Mouse (Mus musculus) layer of hippocampus, postnatal 25 days (tissue): ENCODE measurements around the gene Gdpd1. TPM values are rescaled to one million over a fixed set of nuclear protein-coding genes. Genes with fewer than 3 reads are reported as not detected.
A peak's percentile ranks its signal among the peaks of the same experiment; 100 is the strongest.
"Not testable (repeated sequence)": the region's sequence is repeated elsewhere in the genome, so short reads cannot be mapped to it uniquely, and the experiment has no call there.

ENCODE experiments used
- DNase-seq, 2 experiments: peaks; one replicate each; pipeline ENCODE4 v3.0.0; 2022; ENCODE audit warnings: mixed read lengths in 2 of 2, low spot score in 1 of 2; ENCODE audit errors: extremely low spot score in 1 of 2
- total RNA-seq, 2 experiments: library from RNA; stranded (reverse); gene quantifications; 2 replicates each; pipeline ENCODE4 v1.2.3; 2021

Gene Gdpd1
- 10 to 100 TPM; 46.3 to 48.7 TPM for total RNA-seq

DNA sequence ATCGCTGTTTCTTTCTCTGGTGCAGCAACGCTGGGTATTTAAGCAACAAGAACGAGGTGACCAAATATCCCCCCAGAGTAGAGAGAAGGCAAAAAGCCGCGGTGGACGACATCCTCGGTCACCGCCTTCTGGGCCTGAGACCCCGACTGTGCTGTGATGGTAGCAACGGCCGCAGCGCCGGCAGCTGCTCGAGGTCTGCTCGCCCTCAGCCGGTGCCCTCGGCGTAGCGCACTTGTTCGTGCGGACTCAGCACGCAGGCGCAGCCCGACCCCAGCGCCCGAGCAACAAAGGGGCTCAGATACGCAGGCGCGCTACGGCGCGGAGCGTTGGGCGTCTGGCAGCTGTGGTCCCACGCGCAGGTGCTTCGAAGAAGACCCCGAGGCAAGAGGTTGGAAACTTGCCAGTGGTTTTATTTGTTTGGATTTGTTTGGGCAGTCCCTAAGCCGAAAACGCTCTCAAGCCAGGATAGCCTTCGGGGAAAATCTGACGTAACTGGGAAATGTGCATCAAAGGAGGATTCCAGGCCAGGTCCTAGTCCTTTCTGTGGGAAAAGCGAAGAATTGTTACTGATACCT lies at the start of gene Gdpd1:
Gdpd1 (minus strand) TSS at position 197 of the 575 bp plus-strand sequence.
- DNase-seq = peak; percentile 73 to 78

GRCm38 (mm10) chr11:87121864-87122263 lies 48.0 kb upstream of the Gdpd1 start:
- no peak for DNase-seq

DNA sequence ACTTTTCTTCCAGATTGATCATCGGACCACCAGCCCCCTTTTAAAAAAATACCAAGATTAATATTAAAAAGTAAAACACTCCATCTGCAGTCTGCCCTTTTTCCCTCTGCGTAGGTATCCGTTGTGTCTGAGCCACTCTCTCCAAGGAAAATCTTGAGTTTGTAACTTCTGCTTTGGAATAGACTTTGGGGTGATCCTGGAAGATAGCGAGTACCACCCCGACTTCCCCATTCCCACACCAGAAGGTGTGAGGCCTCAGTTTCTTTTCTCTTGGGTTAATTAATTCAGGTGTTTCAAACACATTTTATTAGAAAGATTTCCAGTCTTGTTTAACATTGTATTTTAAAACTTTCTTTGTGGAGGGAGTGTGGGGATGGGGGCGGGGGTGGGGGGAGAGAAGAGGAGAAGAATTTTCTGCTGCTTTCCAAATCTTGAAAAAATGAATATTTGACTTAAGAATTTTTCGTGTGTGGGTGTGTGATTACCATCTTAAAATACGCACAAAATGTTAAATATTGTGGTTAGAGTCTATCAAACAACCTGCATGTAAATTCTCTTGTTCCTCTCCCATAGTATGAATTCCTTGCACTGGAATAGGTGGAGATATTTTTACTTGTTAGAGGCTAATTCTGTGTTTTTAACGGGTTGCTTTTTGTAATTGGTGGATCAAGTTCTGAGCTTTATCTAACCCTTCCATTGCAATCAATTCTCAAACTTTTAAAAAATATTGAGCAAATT lies 36.5 kb upstream of the Gdpd1 start:
- no peak for DNase-seq

GRCm38 (mm10) chr11:87109519-87110171 lies 35.8 kb upstream of the Gdpd1 start:
- peak in 1 of 2 experiments; percentile 12 for DNase-seq

DNA sequence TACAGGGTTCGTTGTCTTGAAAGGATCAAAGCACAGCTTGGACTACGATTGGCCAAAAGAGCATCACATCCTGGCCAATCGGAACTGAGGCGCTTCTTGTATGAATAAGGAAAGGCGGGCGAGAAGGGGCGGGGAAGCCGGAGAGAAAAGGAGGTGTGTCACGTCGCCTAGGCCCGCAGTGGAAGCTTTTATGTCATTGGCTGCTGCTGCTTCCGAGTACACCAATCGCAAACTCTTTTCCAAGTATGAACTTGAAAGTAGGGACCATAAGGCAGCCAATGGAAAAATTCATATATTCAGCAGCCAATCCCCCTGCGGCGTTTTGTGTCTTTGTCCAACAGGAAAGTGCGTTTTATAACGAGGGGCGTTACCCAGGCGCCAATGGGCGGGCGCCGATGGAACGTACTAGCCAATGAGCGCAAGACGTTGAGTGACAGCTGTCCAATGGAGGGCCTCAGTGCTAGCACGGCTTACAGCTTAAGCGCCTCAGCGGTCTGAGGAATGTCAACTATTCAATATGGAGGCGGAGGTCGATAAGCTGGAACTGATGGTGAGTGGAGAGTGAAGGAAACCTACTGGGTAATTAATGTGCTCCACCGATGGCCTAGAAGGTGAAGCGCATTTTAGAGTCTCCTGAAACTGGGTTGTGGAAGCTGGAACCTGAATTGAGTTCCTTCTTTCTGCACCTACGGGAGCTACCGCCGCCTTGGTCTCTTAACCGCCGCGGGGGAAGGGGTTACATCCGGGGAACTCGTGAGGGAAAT lies 35.1 kb upstream of the Gdpd1 start, which contains the start of gene Ska2:
Ska2 (plus strand) TSS at position 480 of the 764 bp plus-strand sequence.
- peak; percentile 79 to 84 for DNase-seq

DNA sequence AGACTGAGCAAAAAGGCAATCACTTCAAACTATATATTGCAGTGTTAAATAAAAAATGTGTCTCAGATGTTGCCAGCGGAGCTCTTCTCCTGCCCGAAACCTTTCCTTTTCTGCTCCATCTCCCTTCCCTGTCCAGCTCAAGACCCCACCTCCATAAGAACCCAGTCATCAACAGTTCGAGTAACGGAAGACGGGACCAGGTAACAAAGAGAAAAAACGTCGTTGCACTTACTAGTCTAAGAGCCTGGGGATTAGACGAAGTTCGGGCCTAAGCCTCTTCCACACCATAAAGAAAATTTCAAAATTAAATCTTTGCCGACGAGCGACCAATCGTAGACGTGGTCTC lies 34.5 kb upstream of the Gdpd1 start, which contains the start of gene Prr11:
Prr11 (minus strand) TSS at position 300 of the 346 bp plus-strand sequence.
- DNase-seq = no peak

DNA sequence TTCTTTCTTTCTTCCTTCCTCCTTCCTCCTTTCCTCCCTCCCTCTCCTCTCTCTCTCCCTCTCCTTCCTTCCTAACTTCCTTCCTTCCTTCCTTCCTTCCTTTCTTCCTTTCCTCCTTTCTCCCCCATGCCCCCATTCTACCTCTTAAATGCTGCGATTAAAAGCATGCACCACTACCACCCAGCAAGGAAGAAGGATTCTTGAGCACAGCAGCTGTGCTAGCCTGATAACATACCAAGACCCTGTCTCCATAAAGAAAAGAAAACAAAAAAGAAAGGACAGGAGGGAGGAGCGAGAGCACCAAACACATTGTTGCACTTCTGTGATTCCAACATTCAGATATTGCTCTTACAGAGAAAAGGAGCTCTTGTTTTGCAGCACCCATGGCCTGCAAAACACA lies 13.3 kb upstream of the Gdpd1 start:
- DNase-seq = no peak

DNA sequence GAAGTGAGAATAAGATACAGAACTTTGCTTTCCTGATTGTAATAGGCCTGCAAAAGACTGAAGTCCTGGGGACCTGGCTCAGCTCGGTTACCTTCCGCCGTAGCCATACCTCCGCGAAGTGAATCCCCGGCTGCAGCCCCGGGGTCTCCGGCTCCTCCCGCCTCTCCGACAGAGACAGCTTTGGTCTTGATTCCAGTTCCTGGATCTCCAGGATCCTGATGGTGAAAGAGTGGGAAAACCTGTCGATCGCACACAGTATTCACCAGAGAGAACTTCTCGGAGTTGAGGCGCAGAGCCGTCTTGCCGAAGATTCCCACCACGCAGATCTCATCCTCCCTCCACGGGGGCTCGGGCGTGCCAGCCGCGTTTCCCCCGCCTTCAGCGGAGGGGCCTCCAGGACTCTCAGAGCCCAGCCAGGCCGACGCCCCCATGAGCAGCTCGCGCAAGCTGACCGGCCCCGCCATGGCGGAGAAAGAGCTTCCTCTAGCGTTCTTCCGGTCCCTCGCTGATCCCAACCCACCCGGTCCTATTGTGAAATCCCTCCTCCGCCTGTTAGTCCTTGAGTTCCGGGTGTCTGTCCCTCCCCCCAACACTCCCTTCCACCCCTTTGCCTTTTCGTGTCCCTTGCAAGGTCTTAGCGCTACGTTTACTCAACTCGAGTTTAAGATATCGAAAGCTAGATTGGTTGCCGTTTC lies 12.6 kb upstream of the Gdpd1 start, which contains the start of gene Smg8:
Smg8 (minus strand) TSS at position 485 of the 695 bp plus-strand sequence.
- DNase-seq = peak; percentile 61 to 70

- DNase-seq = no peak
These were observed 11.6 kb upstream of the Gdpd1 start for GRCm38 (mm10) chr11:87085461-87085860.

GRCm38 (mm10) chr11:87083712-87084111 lies 9.8 kb upstream of the Gdpd1 start:
- DNase-seq = no peak

- DNase-seq = peak; percentile 47 to 60
These were observed 458 bp downstream of the Gdpd1 start for GRCm38 (mm10) chr11:87073343-87073865.

GRCm38 (mm10) chr11:87062087-87062486 lies 11.8 kb downstream of the Gdpd1 start:
- DNase-seq = no peak

DNA sequence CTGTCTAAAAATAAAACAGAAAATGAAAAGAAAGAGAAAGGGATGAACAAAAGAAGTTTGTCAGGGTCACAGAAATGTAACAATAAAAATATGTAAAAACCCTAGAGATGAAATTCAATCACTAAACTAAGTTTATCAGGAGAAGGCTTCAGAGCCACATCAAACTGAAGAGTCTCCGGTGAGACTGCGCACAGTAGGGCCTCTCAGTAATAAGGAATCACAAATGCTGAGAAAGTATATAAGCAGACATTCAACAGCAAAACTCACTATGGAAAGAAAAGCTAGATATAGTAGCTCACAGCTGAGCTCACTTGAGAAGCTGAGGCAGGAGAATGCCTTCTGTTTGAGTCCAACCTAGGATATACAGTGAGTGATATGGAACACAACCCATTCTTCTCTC lies 13.5 kb downstream of the Gdpd1 start:
- DNase-seq = no peak

DNA sequence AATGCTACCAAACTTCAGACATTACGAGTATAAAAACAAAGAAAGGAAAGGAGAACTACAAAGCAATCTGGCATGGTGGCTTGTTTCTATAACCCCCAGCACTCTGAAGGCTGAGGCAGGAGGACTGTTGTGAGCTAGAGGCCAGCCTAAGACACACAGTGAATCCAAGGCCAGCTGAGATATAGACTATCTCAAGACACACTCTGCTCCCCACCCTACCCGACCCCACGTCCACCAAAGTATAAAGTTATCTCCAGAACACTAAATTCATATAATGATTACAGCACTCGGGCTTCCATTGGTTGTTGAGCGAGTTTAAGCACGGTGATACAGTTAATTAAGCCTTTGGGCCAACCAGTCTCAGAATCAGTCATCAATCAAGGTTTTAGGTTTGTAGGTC lies 17.6 kb downstream of the Gdpd1 start:
- DNase-seq = no peak

- DNase-seq = not testable (repeated sequence)
These were observed 25.0 kb downstream of the Gdpd1 start for GRCm38 (mm10) chr11:87048900-87049299.

- DNase-seq = no peak
These were observed 26.9 kb downstream of the Gdpd1 start for GRCm38 (mm10) chr11:87046968-87047367.

- DNase-seq = no peak
These were observed 30.8 kb downstream of the Gdpd1 start for GRCm38 (mm10) chr11:87043052-87043451.

DNA sequence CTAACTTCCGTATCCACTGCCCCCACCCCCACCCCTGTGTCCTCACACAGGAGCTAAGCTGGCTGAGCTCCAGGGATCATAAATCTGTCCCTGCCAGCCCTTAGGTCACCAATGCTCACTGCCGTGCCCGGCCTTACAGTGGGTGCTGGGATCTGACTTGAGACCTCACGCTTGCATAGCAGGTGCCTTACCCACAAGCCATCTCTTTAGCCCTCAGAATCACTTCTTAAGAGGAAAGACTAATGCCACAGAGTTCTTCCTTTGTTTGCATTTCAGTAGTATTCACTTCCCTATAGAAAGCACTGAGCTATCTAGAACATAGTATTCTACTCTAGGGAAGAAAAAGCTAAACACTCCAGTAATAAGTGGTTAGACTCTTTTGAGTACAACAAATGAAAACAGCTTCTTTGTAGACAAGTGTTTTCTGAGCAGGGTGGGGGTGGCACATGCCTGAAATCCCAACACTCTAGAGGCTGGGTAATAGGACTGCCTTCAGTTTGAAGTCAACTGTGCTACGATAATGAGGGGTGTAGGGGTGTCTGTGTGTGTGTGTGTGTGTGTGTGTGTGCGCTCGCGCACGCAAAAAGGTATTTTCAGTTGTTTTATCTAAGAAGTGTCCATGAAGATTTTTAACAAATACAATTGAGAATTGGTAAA lies 34.4 kb downstream of the Gdpd1 start:
- DNase-seq = no peak

- no peak for DNase-seq
These were observed 37.7 kb downstream of the Gdpd1 start for GRCm38 (mm10) chr11:87036180-87036579.
